Mouse (Mus musculus): ENCODE measurements at regions not wholly inside any gene's neighbourhood (a gene's known extent, or its start where the extent isn't known, plus 50 kb on each side); places are given as distances from the start of the nearest gene placed in this dataset.

DNA sequence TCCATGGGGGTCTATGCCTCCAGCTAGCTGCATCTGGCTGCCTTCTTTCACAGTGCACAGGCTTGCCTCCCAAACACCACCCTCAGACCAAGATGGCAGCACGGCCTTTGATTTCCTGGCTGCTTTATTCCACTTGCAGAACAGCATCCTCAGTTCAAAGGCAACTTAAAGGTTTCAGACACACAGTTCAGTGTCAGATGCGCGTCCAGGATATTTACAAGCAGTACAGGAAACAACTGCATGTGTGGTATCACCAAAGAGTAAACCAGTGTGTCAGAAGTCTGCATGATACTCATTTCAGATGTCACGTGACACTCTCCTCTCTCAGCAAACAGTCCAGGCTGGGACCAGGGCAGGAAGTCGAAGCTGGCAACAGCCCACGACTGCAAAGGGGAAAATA is 294.2 kb downstream of the Gm11361 start:
- no peak for ATAC-seq (replicated peaks; ENCODE audit: low FRiP score, poor library complexity, severe bottlenecking)

DNA sequence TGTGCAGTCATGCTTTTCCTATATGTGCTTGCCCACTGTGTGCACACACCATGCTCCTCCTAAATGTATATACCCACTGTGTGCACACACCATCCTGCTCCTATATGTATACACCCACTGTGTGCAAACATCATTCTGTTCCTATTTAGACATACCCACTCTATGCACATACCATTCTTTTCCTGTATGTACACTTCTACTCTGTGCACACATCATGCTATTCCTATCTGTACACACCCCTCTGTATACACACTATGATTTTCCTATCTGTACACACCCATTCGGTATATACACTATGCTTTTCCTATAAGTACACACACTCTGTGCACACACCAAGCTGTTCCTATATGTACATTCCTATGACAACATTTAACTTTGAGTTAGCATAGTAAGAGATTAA is 288.5 kb downstream of the Gm11361 start:
- no peak for ATAC-seq (replicated peaks; ENCODE audit: low FRiP score, poor library complexity, severe bottlenecking)

- ATAC-seq (replicated peaks; ENCODE audit: low FRiP score, poor library complexity, severe bottlenecking): no peak
These were observed 288.0 kb downstream of the Gm11361 start for GRCm38 (mm10) chr13:28545337-28545736.

- ATAC-seq (replicated peaks; ENCODE audit: low FRiP score, poor library complexity, severe bottlenecking): no peak
These were observed 287.5 kb downstream of the Gm11361 start for GRCm38 (mm10) chr13:28544819-28545180.

GRCm38 (mm10) chr13:28544003-28544818 is 286.9 kb downstream of the Gm11361 start:
- ATAC-seq (replicated peaks; ENCODE audit: low FRiP score, poor library complexity, severe bottlenecking): no peak

DNA sequence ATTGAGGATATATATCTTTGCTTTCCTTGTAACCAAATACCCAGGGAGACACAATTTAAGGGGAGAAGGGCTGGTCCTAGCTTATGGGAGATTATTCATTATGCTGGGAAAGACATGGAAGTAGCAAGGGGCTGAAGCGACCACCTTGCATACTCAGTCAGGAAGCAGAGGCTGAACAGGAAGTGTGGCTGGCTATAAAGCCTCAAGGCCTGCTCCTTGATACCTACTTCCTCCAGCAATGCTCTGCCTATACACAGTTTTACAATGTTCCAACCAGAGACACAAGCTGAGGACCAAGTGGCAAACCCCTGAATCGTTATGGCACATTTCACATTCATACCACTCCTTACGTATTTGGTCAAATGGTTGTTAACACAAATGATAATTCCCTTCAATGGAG is 284.3 kb downstream of the Gm11361 start:
- no peak for ATAC-seq (replicated peaks; ENCODE audit: low FRiP score, poor library complexity, severe bottlenecking)

DNA sequence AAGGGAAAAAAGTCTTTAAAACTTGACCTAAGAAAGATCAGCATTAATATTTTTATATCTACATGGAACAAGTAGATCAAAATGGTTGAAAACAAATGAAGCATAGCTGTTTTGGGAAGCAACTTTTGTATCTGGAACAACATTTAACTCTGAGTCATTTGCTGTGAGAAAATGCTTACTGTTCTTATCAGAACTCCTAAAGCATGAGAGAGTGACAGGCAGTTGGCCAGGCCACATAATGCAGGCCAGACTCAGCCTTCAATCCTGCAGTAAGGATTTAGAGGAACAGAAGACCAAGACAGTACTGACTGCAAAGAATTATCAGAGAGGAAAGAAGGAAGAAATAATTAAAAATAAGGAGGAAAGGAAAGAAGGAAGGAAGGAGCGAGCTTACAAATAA is 275.8 kb downstream of the Gm11361 start:
- ATAC-seq (replicated peaks; ENCODE audit: low FRiP score, poor library complexity, severe bottlenecking): no peak

GRCm38 (mm10) chr13:28532278-28532677 is 274.9 kb downstream of the Gm11361 start:
- ATAC-seq (replicated peaks; ENCODE audit: low FRiP score, poor library complexity, severe bottlenecking): no peak

GRCm38 (mm10) chr13:28531534-28531999 is 274.2 kb downstream of the Gm11361 start:
- no peak for ATAC-seq (replicated peaks; ENCODE audit: low FRiP score, poor library complexity, severe bottlenecking)

DNA sequence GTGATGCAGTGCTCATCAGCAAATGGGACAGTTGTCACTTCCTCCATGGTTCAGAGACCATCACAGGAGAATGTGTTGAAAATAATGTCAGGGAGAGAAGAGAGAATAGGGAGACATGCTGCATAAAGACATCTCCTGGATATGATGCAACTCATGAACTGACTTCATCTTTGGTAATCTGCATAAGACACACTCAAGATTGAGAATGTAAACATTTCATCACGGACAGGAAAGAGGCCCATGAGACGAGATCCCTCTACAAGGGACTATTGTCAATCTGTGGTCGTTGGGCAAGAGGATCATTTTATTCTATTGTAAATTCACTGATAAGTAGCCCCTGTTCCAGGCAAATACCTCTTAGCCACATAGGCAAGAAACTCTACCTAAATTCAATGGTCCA is 273.6 kb downstream of the Gm11361 start:
- no peak for ATAC-seq (replicated peaks; ENCODE audit: low FRiP score, poor library complexity, severe bottlenecking)

DNA sequence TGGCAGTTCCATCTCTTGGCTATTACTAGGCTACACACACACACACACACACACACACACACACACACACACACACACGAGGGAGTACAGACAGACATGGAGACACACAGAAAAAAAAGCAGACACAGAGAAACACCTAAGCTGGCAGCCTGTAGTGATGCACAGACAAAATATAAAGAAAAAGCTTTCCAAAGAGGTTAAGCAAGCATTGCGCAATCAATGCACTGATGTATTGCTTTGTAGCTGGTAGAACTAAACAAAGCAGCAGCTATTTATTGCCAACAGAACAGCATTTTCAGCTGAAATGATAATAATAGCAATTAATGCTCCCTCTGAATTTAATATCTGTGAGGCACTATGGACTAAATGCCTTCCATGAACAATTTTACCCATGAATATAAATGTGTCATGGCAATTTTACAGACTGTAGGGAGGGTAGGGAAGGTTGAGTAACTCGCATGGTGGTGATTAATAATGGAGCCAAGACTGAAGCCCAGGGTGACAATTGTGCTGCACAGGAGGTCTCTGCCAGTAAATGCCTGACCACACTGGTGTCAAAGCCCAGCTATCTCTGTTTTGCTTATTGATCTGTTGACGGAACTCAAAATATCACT is 271.7 kb downstream of the Gm11361 start:
- ATAC-seq (replicated peaks; ENCODE audit: low FRiP score, poor library complexity, severe bottlenecking): no peak

GRCm38 (mm10) chr13:28526299-28526698 is 269.0 kb downstream of the Gm11361 start:
- ATAC-seq (replicated peaks; ENCODE audit: low FRiP score, poor library complexity, severe bottlenecking): no peak

- ATAC-seq (replicated peaks; ENCODE audit: low FRiP score, poor library complexity, severe bottlenecking): no peak
These were observed 267.1 kb downstream of the Gm11361 start for GRCm38 (mm10) chr13:28524411-28524810.

DNA sequence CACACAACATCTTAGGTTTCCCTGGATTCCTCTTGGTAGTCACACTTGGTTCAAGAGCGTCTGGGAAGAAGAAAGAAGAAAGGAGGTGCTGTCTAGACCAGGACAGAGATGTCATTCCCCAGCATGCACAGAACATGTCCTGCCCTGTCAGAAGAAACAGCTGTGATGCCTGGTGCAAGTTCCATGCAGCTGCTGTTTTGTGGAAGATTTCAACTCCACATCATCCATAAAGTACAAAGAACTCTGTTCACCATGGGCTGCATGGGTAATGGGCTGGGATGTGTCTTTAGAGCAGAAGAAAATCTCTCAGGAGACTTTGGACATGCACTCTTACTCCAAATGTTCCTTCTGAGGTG is 262.8 kb downstream of the Gm11361 start:
- no peak for ATAC-seq (replicated peaks; ENCODE audit: low FRiP score, poor library complexity, severe bottlenecking)

- ATAC-seq (replicated peaks; ENCODE audit: low FRiP score, poor library complexity, severe bottlenecking): no peak
These were observed 262.2 kb downstream of the Gm11361 start for GRCm38 (mm10) chr13:28519383-28520126.

GRCm38 (mm10) chr13:28517161-28517560 is 259.8 kb downstream of the Gm11361 start:
- no peak for ATAC-seq (replicated peaks; ENCODE audit: low FRiP score, poor library complexity, severe bottlenecking)

GRCm38 (mm10) chr13:28516636-28517035 is 259.3 kb downstream of the Gm11361 start:
- ATAC-seq (replicated peaks; ENCODE audit: low FRiP score, poor library complexity, severe bottlenecking): no peak

DNA sequence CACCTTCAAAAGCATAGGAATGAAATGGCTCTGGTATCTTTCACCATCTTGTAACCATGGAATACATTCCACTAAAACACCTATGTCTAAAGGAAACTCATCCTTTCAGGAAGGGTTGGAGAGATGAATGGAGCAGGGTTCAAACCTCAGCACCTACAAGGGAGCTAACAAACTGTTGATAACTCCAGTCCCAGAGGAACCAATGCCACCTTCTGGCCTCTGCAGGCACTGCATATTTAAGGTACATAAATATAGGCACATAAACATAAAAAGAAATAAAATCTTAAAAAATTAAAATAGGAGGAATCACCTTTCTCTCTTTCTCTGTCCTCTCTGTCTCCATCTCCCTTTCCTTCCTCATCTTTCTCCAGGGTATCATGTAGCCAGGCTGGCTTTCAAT is 256.9 kb downstream of the Gm11361 start:
- ATAC-seq (replicated peaks; ENCODE audit: low FRiP score, poor library complexity, severe bottlenecking): no peak

DNA sequence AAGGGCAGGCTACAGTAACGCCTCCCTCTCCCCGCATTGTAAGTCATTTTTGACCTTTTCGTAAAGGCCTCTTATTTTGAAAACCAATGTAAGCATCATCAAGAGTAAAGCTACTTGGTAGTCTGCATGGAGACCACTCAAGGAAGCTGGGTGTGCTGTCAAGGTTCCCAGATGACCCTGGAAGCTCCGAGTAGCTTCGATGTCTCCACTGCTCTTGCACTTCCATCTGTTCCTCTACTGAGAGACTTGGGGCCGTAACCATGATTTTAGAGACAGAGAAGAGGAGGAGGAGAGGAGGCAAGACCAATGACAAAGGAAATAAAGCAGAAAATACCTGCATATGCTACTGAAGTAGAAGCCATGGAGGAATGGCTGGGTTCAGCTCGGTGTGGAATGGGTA is 256.0 kb downstream of the Gm11361 start:
- no peak for ATAC-seq (replicated peaks; ENCODE audit: low FRiP score, poor library complexity, severe bottlenecking)

GRCm38 (mm10) chr13:28512573-28513334 is 255.4 kb downstream of the Gm11361 start:
- no peak for ATAC-seq (replicated peaks; ENCODE audit: low FRiP score, poor library complexity, severe bottlenecking)
